Mouse (Mus musculus): ENCODE results near the gene Hoxa1. TPM values are rescaled to one million over a fixed set of nuclear protein-coding genes. Genes with fewer than 3 reads are reported as not detected.

Gene Hoxa1
- total RNA-seq (2021): under 1 TPM; 0.52 to 0.86 TPM
- polyA plus RNA-seq (2012; rRNA removed): 0.47 and 0.68 TPM in 2 replicates
- long read RNA-seq, partial matches to known transcripts: 0 of 1 reads
- long read RNA-seq, other reads (novel, unspliced or antisense): 0 of 1 reads

GRCm38 (mm10) chr6:52158276-52159051, at the start of gene Hoxa1:
Gene Hoxa1 (minus strand): TSS chr6:52158317.
- DNase-seq: peak; percentile 93

- no peak for DNase-seq
Observed at GRCm38 (mm10) chr6:52207684-52207976, 49.5 kb upstream of the Hoxa1 start.

GRCm38 (mm10) chr6:52206882-52207683, 49.0 kb upstream of the Hoxa1 start:
- no peak for DNase-seq

- no peak for DNase-seq
Observed at GRCm38 (mm10) chr6:52205638-52206621, 47.8 kb upstream of the Hoxa1 start.

- no peak for DNase-seq
Observed at GRCm38 (mm10) chr6:52205221-52205620, 47.1 kb upstream of the Hoxa1 start.

GRCm38 (mm10) chr6:52204050-52204752, 46.1 kb upstream of the Hoxa1 start, which contains the start of gene Hoxa5:
Gene Hoxa5 (minus strand): TSS chr6:52204587.
- peak; percentile 92 for DNase-seq

- peak; percentile 76 for DNase-seq
Observed at GRCm38 (mm10) chr6:52203371-52204049, 45.4 kb upstream of the Hoxa1 start.

GRCm38 (mm10) chr6:52203121-52203370, 44.9 kb upstream of the Hoxa1 start:
- peak; percentile 73 for DNase-seq

GRCm38 (mm10) chr6:52202362-52203120, 44.4 kb upstream of the Hoxa1 start:
- no peak for DNase-seq

- DNase-seq: no peak
Observed at GRCm38 (mm10) chr6:52201269-52201668, 43.2 kb upstream of the Hoxa1 start.

- DNase-seq: no peak
Observed at GRCm38 (mm10) chr6:52200751-52201250, 42.7 kb upstream of the Hoxa1 start.

- peak; percentile 54 for DNase-seq
Observed at GRCm38 (mm10) chr6:52200073-52200750, 42.1 kb upstream of the Hoxa1 start.

- DNase-seq: peak; percentile 74
Observed at GRCm38 (mm10) chr6:52197271-52197670, 39.2 kb upstream of the Hoxa1 start.

GRCm38 (mm10) chr6:52196811-52197210, 38.7 kb upstream of the Hoxa1 start:
- no peak for DNase-seq

- no peak for DNase-seq
Observed at GRCm38 (mm10) chr6:52194690-52195089, 36.6 kb upstream of the Hoxa1 start.

- peak; percentile 94 for DNase-seq
Observed at GRCm38 (mm10) chr6:52191860-52192550, 33.9 kb upstream of the Hoxa1 start.

- DNase-seq: peak; percentile 57
Observed at GRCm38 (mm10) chr6:52190906-52191810, 33.0 kb upstream of the Hoxa1 start, which contains the start of gene Hoxa4. Gene Hoxa4 (minus strand): TSS chr6:52191753.
